Mouse (Mus musculus) kidney, adult 8-10 months (tissue): Measurements from ENCODE around the gene Tle3.

ENCODE experiments used
- DNase-seq, 2 experiments: peaks; one replicate each; pipeline ENCODE4 v3.0.0; 2022

The Tle3 gene

DNA sequence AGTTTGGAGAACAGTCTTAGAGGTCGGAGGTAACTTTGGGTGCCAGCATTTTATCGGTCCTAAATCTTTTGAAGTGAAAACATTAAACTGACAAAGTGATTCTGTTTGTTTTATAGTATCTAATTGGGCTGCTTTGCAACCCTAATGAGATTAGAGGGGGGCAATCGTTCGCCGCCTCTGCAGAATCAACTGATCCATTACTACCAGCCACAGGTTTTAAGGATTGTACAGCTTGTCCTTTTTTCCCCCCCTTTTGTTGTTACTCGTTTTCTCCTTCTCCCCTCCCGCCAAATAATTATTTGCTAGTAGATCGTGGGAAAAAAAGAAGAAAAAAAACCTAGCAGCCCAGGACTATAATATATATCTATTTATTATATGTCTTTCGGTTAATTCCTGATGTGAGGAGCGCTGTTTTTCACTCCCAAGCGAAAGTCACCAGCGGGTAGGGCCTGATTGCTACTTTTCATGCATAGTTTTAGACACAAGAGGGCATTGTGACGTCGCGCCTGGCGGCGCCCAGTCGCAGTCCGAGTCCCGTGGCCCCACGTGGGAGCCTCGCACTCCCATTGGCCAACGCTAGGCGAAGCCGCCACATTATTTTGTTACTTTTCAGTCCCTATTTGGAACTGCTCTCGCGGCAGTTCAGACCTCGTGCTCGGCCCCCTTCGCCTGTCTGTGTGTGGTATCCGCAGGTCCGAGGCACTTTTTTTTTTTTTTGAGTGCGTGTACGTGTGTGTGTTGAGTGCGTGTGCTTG, at the start of gene Tle3:
Tle3 (plus strand) TSS at position 612 of the 755 bp plus-strand sequence.
- peak; percentile 99 for DNase-seq

DNA sequence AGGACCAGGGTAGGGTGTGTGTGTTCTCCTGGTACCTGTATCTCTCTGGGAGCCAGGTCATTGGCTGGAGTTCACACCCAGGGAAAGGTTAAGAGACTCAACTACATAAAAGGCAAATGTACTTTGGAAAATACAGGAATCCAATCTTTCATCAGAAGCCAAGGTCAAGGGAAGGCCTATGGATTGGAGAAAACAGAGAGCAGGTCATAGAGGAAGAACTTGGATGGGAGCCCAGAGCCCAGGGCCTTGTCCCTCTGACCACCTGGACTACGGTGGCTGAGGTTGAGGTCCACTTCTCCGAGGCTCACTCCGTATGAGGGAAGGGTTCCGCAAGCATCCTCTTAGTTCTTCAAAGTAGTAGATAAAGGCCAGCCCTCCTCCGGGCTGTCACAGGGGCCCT, 48.9 kb upstream of the Tle3 start:
- DNase-seq, result peak; percentile 27 to 43

DNA sequence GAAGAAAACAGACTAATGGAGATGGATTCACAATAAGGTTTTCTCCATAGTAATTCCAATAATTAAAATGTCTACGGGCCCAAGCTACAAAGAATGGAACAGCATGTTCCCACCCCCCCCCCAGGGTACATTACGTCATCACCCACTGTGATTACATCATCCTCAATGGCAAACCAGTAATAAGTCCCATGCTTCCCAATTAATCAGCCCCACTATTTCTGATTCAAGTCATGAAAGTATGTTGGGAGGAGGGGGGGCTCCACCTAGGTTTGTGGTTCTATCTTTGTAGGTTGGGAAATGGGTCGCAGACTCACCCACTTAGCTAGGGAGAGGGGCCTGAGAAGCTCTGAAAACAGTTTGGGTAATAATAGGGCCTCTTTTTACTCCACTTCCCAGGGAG, 48.3 kb upstream of the Tle3 start:
- DNase-seq, result no peak

DNA sequence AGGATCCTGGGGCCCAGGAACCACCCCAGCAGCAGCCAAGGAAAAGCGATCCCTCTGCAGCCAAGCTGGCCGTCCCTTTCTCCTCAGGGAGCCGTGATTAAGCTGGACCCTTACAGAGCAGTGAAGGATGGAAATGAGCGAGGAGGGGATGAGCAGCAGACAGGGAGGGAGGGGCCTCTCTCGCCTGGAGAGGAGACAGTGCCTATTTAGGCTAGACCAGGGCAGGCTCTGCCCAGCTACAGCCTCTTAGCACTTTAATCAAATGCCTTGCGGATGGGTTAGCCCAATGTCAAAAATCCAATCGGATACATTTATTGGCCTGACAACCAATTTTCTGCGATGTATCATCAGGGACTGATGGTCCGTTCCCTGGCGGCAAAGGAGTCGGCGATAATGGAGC, 47.8 kb upstream of the Tle3 start:
- DNase-seq, result no peak

DNA sequence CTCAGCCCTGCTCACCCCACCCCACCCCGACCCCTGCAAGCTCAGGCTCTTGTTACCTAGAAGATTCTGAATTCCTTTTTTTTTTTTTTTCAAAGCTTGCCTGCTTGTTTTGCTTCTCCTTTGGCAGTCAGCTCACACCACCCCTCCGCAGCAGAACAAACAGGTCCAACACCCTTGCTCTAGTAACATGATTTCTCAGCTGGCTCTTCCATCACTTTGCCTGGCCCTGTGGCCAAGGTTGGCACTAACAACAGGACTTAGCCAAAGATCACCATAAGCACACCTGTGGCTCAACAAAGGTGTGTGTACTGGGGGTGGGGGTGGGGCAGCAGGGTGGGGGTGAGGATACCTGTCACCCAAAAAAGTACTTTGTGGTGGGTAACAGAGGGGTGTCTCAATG, 47.2 kb upstream of the Tle3 start:
- no peak for DNase-seq

DNA sequence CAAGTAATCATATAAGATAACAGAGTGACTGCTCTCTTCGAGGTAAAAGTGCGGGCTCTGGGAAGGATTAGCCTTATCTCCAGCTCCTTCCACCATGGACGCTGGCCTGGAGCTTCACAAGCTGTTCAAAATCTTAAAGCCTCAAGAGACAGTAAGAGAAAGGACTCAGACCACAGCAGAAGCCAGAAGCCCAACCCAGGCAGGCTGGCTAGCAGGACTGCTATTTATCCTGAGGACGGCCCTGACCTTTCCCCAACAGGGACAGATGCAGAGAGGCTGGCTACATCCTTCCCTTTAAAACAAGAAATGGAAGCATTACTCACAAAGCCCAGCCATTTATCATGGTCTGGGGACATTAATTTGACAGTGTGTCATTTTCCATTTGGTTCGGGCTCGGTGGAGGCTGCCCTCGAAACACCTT, 46.2 kb upstream of the Tle3 start:
- DNase-seq, result peak in 1 of 2 experiments; percentile 26

DNA sequence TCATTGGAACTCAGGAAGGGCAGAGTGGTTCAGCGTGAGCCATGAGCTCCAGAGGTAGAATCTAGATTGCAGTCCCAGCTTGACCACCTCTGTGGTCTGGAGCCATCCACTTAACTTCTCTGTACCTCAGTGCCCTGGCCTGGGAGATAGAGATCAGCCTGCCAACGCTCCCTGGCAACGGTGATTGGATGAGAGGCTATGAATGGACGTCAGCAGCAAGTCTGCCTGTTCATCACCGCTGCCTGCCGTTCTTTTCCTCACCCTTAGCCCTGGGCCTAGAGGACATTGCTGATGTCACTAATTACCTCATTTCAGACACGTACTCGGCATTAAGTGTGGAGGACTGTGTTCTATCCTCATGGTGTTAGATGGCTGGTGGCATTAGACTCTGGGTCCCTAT, 45.2 kb upstream of the Tle3 start:
- no peak for DNase-seq

DNA sequence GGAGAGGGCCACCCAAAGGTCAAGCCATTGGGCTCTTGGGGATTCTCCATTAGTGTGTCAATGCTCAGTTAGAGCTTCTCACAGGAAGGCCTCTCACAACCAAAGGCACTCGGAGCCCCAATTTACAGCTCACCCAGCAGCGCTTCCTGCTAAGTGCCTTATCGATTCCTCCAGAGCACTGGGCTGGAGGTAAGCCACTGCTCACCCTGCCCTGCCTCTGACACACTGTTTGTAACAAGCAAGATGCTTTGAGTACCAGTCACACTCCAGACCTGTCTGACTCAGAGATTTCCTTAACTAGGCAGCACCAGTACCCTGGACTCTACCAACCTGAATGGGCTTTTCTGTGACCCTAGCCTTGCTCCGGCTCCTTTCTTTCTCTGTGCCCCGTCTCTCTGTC, 44.0 kb upstream of the Tle3 start:
- DNase-seq, result no peak

DNA sequence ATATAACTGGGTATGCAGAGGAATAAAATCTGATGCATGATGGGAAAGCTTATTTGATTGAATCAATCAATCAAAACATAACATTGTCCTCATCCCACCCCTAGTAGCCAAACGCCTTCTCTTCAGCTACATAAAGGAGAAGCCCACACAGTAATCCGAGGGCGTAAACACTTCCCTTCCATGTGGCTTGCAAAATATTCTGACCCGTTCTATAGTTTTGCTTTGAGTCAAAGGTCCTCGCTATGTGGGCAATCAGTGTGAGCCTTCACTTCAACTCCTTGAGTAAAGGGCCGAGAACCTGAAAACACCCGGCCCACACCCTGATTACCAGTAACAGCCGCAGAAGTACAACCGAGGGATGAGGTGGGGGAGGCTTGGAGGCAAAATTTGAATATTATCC, 41.4 kb upstream of the Tle3 start:
- DNase-seq, result no peak

DNA sequence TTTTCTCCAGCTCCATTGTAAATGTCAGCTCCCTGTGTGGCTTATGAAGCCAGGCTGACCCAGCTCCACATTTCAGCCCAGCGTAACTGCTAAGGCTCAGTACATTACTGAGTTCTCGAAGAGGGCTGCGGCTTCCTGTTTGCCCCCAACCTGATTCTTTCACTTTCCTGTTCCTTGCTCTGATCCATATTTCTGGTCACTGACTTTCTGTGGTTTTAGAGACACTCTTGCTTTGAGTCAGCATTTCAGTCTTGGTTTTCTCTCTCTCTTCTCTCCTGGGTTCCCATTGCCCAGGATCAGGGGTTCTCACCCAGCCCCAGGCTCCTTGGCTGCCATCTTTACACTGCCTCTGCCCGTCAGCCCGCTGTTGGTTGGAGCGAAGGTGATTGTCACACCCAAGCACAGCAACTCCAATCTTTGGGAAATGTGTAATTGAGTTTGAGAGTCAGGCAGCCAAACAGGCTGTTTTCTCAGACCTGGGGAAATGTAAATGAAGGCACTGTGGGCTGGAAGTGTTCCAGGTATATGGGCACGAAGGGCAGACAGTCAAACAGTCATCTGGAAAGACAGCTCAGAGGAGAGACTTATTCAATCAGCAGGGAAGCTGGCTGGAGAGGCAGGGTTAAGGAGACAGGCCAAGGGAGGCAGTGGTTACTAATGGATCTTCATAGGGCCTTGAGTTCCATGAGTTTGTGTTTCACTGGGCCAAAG, 39.8 kb upstream of the Tle3 start:
- DNase-seq, result peak in 1 of 2 experiments; percentile 54

DNA sequence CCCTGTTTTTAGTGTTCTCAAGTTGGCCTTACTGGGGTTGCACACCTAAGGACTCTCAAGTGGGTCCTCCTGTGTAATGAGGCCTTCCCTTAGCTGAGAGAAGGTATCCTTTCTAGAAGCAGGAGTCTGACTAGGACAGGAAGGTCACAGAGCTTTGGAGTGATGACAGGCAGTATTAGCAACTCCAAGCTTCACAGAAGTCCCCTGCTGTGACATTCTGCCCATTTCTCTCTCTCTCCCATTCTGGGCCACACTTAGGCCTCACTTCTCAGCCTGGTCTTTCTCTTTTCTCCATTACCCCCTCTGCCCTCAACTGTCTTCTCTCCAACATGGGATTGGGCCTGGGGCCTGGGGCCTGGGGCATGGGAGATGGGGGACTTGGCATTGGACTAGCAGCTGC, 36.0 kb upstream of the Tle3 start:
- no peak for DNase-seq

DNA sequence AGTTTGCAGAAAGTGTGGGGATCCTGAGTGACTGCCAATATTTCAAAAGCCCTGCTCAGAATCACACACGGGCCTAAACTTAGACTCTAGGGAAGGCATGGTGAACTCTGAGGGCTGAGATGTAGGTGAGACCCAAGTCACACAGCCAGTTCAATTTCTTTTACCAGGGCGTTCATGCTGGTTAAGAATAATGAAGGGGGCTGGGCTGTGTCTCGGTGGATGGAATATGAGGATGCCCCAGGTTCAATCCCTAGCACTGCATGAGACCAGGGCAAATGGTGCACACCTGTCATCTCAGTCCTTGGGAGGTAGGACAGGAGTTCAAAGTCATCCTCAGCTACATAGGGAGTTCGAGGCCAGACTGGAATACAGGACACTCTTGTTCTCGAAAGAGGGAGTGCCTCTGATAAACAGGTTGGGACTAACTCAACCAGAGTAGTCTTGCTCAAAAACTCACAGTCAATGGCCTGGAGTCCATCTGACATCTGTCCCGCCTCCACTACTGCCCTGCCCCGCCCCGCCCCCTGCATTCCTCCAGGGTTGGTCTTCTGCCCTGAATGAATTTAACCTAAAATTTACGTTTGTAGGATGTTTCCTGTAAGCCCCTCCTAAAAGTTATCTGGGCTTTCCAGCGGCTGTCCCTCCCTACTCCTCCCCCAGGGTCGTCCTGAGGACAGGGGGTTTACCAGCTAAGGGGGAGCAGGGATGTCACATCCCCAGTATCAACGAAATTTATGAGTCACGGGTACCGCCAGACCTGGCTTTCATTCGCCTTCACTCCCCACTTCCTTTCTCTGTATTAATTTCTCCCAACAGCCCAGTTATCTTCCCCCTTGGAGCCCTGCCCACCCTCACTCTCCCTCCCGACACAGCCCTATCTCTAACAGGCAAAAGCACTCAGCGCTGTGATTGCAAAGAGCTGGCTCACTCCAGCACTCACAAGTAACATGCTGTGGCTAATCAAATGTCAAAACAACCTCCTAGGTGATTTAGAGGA, 35.3 kb upstream of the Tle3 start:
- peak in 1 of 2 experiments; percentile 32 for DNase-seq

DNA sequence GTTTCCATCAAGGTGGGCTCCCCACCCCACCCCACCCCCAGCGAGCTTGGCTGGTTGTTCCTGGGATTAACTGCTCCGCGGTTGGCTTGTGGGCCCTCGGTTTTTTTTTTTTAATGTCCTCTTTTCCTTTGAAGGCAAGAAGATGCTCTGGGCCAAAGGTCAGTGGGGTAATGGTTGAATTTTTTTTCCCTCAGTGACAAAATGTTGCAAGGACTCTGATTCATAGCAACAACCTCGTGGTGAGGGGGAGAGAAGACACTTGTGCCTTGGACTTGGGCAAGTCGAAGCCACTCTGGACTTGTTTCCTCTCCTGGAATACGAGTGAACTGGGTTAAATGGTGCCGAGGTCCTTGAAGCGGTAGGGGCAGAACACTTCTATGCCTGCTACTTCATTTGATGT, 34.5 kb upstream of the Tle3 start:
- DNase-seq, result no peak

DNA sequence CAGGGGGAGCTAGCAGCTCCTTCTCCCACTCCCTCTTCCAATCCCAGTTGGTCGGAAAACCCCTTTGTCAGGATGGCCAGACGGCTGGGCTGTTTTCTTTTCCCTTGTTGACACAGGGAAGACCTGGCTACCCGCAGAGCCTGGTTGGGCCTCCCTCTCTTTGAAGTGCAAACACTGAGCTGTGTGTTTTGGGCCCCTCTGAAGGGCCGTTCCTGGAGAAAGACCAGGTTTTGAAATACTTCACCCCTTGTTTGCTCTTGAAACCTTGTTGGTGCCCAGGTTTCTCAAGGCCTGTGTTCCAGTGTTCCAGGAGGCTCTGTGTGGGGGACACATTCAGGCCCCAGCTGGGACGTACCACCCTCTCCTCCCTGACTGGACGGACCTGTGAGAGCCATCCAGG, 32.9 kb upstream of the Tle3 start:
- DNase-seq, result no peak

DNA sequence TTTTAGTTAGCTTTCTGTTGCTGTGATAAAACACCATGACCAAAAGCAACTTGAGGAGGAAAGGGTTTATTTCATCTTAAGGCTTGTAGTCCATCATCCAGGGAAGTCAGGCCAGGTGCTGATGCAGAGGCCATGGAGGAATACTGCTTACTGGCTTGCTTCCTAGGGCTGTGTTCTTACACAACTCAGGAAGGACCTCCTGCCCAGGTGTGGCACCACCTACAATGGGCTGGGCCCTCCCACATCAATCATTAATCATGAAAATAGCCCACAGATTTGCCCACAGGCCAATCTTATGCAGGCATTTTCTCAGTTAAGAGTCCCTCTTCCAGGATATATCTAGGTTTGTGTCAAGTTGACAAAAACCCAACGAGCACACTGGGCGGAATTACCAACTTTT, 31.8 kb upstream of the Tle3 start:
- DNase-seq, result peak; percentile 55 to 64

DNA sequence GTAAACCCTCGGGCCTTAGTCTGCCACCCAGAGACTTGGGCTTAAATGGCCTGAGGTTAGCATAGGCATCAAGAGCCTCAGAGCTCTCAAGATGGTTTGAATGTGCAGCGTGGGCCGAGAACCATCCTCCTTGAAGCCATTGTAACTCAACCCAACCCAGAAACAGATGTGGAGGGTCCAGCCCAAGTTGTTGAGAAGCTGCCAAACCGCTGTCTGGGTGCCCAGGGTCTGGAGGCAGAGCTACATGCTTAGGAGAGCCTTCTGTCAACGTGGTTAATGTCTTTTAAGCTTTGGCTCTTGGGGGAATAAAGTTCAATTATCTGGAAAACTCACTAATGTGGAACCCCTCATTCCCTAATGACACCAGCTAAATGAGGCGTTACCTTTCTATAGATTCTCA, 29.9 kb upstream of the Tle3 start:
- no peak for DNase-seq

DNA sequence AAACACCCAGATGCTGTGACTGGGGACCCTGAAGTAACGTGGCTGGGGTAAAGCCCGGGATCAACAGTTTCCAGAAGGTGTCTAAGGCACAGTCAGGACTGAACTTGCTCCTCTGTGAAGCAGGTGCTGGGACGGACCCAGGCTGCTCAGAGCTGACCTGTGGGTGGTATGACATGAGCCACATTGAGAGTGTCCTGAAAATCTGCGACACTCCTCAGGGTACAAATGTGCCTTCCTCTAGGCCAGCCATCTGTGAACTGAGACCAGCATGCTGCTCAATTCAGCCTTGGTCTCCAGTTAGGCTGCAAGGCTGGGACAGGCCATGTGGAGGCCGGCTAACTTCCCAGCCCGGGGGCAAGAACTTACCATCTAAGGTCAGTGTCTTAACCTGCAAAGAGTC, 27.5 kb upstream of the Tle3 start:
- DNase-seq, result no peak

DNA sequence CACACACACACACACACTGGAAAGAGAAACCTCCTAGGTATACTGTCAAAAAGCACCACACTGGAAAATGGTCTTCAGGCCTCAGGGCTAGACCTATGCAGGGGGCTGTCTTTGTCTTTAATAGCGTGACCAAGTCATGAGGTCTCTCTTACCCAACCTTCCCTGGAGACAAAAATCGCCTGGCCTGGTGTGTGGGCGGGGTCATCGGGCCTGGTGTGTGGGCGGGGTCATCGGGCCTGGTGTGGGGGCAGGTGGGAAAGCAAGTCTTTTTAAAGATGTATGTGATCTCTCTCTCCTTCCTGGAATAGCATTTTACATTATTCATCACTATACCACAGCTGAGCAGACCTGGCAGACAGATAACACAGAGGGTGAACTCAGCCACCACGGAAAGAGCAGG, 25.2 kb upstream of the Tle3 start:
- no peak for DNase-seq

DNA sequence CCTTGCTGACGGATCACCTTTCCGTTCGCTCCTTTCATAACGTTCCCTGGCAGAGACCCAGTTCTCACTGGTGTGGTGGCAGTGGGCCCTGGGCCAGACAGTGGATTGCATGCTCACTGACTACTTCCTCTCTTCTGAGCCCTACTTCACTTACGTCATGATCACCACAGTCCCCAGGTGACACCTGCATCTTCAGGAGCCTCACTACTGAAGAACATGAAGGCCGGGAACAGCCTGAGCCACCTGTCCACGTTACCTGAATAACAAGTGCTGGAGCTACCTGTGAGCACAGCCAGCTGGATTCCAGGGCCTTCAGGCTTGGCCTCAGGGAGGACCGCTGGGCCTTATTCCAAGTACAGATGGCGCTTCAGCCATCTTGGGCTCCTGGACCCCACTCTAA, 24.1 kb upstream of the Tle3 start:
- peak in 1 of 2 experiments; percentile 43 for DNase-seq

DNA sequence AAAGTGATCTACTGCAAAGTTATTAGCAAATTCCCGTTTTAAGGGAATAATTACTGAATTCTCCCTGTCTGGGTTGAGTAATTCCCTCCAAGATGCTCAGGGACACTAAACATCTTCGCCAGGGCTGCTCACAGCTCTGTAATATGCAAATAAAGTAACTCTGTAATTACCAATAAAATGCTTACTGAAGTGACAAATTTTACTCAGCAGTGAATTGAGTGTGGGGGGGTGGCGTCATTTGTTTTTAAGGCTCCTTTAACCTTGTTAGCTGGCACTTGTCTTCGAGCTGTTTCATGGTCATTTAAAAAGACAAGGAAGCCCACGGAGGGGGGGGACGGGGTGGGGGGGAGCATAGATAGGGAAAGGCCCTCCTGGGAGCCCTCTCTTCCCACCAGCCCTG, 23.6 kb upstream of the Tle3 start:
- DNase-seq, result no peak

DNA sequence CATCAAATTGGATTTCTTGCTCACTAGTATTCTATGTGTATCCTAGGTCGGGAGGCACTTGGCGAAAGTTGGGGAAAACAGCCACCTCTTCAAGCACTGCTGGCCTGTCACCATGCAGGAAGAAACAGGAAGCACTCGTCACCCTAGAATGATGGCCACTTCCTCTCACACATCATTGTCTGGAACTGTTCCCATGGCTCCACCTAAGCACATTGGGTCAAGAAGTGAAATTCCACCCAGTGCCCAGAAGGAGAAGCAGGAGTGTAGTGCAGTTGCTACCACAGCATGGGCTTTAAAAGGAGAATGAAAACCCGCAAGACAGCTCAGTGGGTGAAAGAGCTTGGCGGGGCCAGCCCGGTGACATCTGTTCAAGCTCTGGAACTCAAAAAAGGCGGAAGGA, 22.5 kb upstream of the Tle3 start:
- DNase-seq, result peak; percentile 66 to 77

DNA sequence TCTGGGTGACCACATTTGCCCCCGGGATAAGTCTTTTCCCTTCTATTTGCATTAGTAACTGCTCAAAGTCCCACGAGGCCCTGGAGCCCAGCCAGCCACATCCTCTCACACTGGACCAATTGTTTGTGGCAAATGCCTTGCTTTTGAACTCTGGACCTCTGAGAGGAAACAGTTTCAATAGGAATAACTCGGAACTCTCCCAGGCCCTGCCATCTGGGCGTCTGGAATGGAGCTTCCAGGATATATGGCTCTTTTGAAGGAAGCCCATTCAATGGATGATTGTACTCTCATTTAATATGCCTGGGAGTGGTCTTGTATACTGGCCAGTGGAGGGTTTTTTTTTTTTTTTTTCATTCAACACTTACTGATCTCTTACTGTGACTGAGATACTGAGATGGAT, 21.0 kb upstream of the Tle3 start:
- DNase-seq, result peak; percentile 91 to 92

DNA sequence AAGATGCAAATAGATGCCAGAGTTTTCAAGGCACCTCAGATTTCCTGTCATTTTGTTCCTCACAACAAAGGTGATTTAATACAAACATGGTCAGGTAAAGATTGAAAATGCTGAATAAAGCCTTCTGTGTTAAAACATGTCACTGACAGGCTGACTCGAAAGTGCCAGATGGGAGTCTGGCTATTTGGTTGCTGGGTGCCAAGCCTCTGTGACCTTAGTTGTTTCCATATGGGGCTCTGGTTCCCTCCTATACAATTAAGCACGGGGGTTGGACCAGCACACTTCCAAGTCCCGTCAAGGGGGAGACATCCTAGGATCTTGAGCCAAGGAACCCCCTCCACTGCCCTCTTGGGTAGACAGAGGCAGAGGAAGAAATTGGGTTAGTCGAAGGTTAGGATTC, 13.2 kb upstream of the Tle3 start:
- DNase-seq, result no peak
